Mouse (Mus musculus): Measurements from ENCODE around the gene Masp1. TPM values are rescaled to one million over a fixed set of nuclear protein-coding genes. Genes with fewer than 3 reads are reported as not detected.

Masp1 gene
- polyA plus RNA-seq, 1 experiment from 2014 or later = 7.4 TPM

- no peak for DNase-seq (ENCODE audit: extremely low spot score, low spot score)
- Histone ChIP-seq H3K4me1 (peaks cover 46% of the 10 kb centered on the region), H3K36me3 (replicated peaks) (no peaks in the 10 kb centered on the region), H3K27ac (no peak overlapping the region), H3K9me3 (peaks cover 5% of the 10 kb centered on the region; the same call in 1 of the 2 replicates), H3K4me3 (no peak overlapping the region), H3K27me3 (ENCODE audit: poor library complexity, severe bottlenecking) (peaks cover 31% of the 10 kb centered on the region)
- WGBS = 86% methylated on average over 5 of the region's 5 CpGs
Observed at GRCm38 (mm10) chr16:23522081-23522480, 1.5 kb upstream of the Masp1 start.

GRCm38 (mm10) chr16:23521092-23521491, 477 bp upstream of the Masp1 start:
- peaks cover 46% of the 10 kb centered on the region for H3K4me1 ChIP-seq
- WGBS = 17% methylated on average over 5 of the region's 5 CpGs
- H3K27me3 ChIP-seq (ENCODE audit: poor library complexity, severe bottlenecking) = peaks cover 31% of the 10 kb centered on the region
- H3K9me3 ChIP-seq = peaks cover 5% of the 10 kb centered on the region; the same call in 1 of the 2 replicates
- DNase-seq (ENCODE audit: extremely low spot score, low spot score) = no peak
- H3K4me3 ChIP-seq = peak overlapping the region; percentile 54; the same call in 1 of the 2 replicates
- no peaks in the 10 kb centered on the region for H3K36me3 ChIP-seq (replicated peaks)
- H3K27ac ChIP-seq = peak overlapping the region; percentile 86

GRCm38 (mm10) chr16:23519771-23520170, 844 bp downstream of the Masp1 start:
- DNase-seq (ENCODE audit: extremely low spot score, low spot score) = no peak
- 10% methylated on average over 1 of the region's 1 CpGs for WGBS
- H3K36me3 ChIP-seq (replicated peaks) = no peaks in the 10 kb centered on the region
- H3K27ac ChIP-seq = peak overlapping the region; percentile 86
- H3K9me3 ChIP-seq = no peaks in the 10 kb centered on the region
- H3K27me3 ChIP-seq (ENCODE audit: poor library complexity, severe bottlenecking) = peaks cover 31% of the 10 kb centered on the region
- H3K4me3 ChIP-seq = peak overlapping the region; percentile 54
- peaks cover 46% of the 10 kb centered on the region for H3K4me1 ChIP-seq

- H3K4me1 ChIP-seq = peaks cover 44% of the 10 kb centered on the region
- H3K27ac ChIP-seq = no peak overlapping the region
- no peaks in the 10 kb centered on the region for H3K36me3 ChIP-seq (replicated peaks)
- no peaks in the 10 kb centered on the region for H3K9me3 ChIP-seq
- no peak for DNase-seq (ENCODE audit: extremely low spot score, low spot score)
- H3K4me3 ChIP-seq = no peak overlapping the region
- peaks cover 31% of the 10 kb centered on the region for H3K27me3 ChIP-seq (ENCODE audit: poor library complexity, severe bottlenecking)
- WGBS = 90% methylated on average over 10 of the region's 10 CpGs
Observed at GRCm38 (mm10) chr16:23518567-23519369, 1.8 kb downstream of the Masp1 start.

GRCm38 (mm10) chr16:23517754-23518566, 2.7 kb downstream of the Masp1 start:
- DNase-seq (ENCODE audit: extremely low spot score, low spot score) = no peak
- peak overlapping the region; percentile 13; the same call in 1 of the 2 replicates for H3K27ac ChIP-seq
- peaks cover 37% of the 10 kb centered on the region for H3K4me1 ChIP-seq
- no peaks in the 10 kb centered on the region for H3K9me3 ChIP-seq
- H3K27me3 ChIP-seq (ENCODE audit: poor library complexity, severe bottlenecking) = peaks cover 29% of the 10 kb centered on the region
- no peaks in the 10 kb centered on the region for H3K36me3 ChIP-seq (replicated peaks)
- WGBS = 86% methylated on average over 20 of the region's 20 CpGs
- no peak overlapping the region for H3K4me3 ChIP-seq

- H3K36me3 ChIP-seq (replicated peaks) = no peaks in the 10 kb centered on the region; the same call in 1 of the 2 replicates
- H3K4me1 ChIP-seq = peaks cover 35% of the 10 kb centered on the region
- peaks cover 22% of the 10 kb centered on the region for H3K27me3 ChIP-seq (ENCODE audit: poor library complexity, severe bottlenecking)
- 92% methylated on average over 5 of the region's 5 CpGs for WGBS
- H3K27ac ChIP-seq = no peak overlapping the region
- no peaks in the 10 kb centered on the region for H3K9me3 ChIP-seq
- no peak overlapping the region for H3K4me3 ChIP-seq
- DNase-seq (ENCODE audit: extremely low spot score, low spot score) = no peak
Observed at GRCm38 (mm10) chr16:23517230-23517629, 3.4 kb downstream of the Masp1 start.

- WGBS = 83% methylated on average over 2 of the region's 2 CpGs
- Histone ChIP-seq H3K36me3 (replicated peaks) (no peaks in the 10 kb centered on the region; the same call in 1 of the 2 replicates), H3K4me3 (no peak overlapping the region), H3K27me3 (ENCODE audit: poor library complexity, severe bottlenecking) (peaks cover 16% of the 10 kb centered on the region), H3K27ac (no peak overlapping the region), H3K4me1 (peaks cover 34% of the 10 kb centered on the region), H3K9me3 (no peaks in the 10 kb centered on the region)
- DNase-seq (ENCODE audit: extremely low spot score, low spot score) = no peak
Observed at GRCm38 (mm10) chr16:23516606-23517005, 4.0 kb downstream of the Masp1 start.

- H3K4me3 ChIP-seq = no peak overlapping the region
- peaks cover 8% of the 10 kb centered on the region; the same call in 1 of the 2 replicates for H3K27me3 ChIP-seq (ENCODE audit: poor library complexity, severe bottlenecking)
- H3K27ac ChIP-seq = no peak overlapping the region
- WGBS = 83% methylated on average over 3 of the region's 3 CpGs
- no peak for DNase-seq (ENCODE audit: extremely low spot score, low spot score)
- no peaks in the 10 kb centered on the region for H3K9me3 ChIP-seq
- peaks cover 26% of the 10 kb centered on the region for H3K4me1 ChIP-seq
- no peaks in the 10 kb centered on the region; the same call in 1 of the 2 replicates for H3K36me3 ChIP-seq (replicated peaks)
Observed at GRCm38 (mm10) chr16:23515766-23516165, 4.8 kb downstream of the Masp1 start.

GRCm38 (mm10) chr16:23513401-23513800, 7.2 kb downstream of the Masp1 start:
- 91% methylated on average over 1 of the region's 1 CpGs for WGBS
- Histone ChIP-seq H3K9me3 (no peaks in the 10 kb centered on the region), H3K4me3 (no peak overlapping the region), H3K27ac (no peak overlapping the region), H3K4me1 (peaks cover 6% of the 10 kb centered on the region), H3K36me3 (replicated peaks) (no peaks in the 10 kb centered on the region; the same call in 1 of the 2 replicates), H3K27me3 (ENCODE audit: poor library complexity, severe bottlenecking) (no peaks in the 10 kb centered on the region)
- DNase-seq (ENCODE audit: extremely low spot score, low spot score) = no peak

- 74% methylated on average over 4 of the region's 4 CpGs for WGBS
- H3K9me3 ChIP-seq = no peaks in the 10 kb centered on the region
- DNase-seq (ENCODE audit: extremely low spot score, low spot score) = no peak
- H3K4me1 ChIP-seq = peaks cover 5% of the 10 kb centered on the region
- H3K4me3 ChIP-seq = no peak overlapping the region
- no peaks in the 10 kb centered on the region; the same call in 1 of the 2 replicates for H3K36me3 ChIP-seq (replicated peaks)
- H3K27me3 ChIP-seq (ENCODE audit: poor library complexity, severe bottlenecking) = no peaks in the 10 kb centered on the region
- no peak overlapping the region for H3K27ac ChIP-seq
Observed at GRCm38 (mm10) chr16:23511166-23511935, 9.3 kb downstream of the Masp1 start.

GRCm38 (mm10) chr16:23505904-23506687, 14.5 kb downstream of the Masp1 start:
- 60% methylated on average over 11 of the region's 11 CpGs for WGBS
- Histone ChIP-seq H3K9me3 (no peaks in the 10 kb centered on the region), H3K27me3 (ENCODE audit: poor library complexity, severe bottlenecking) (peaks cover 30% of the 10 kb centered on the region), H3K4me3 (no peak overlapping the region), H3K27ac (peak overlapping the region; percentile 86), H3K36me3 (replicated peaks) (no peaks in the 10 kb centered on the region), H3K4me1 (peaks cover 37% of the 10 kb centered on the region)
- peak; percentile 14 for DNase-seq (ENCODE audit: extremely low spot score, low spot score)

Measured in forebrain, embryonic 10.5 days (tissue).